Mouse (Mus musculus) spleen, adult 2 months (tissue): Measurements from ENCODE around the gene Arhgap8. TPM values are rescaled to one million over a fixed set of nuclear protein-coding genes. Genes with fewer than 3 reads are reported as not detected.
"Not testable (repeated sequence)": the region's sequence is repeated elsewhere in the genome, so short reads cannot be mapped to it uniquely, and the experiment has no call there.

Experiments
- DNase-seq, 2 experiments: peaks; one replicate each; pipeline versions ENCODE4 v3.0.0 to v3.0.0-alpha.2; 2012 to 2021; ENCODE audit warnings: low spot score in 2 of 2, low read depth in 1 of 2
- H3K27ac ChIP-seq: fragments of 200-500 bp; 2 replicates; pipeline ENCODE4 v1.5.1; 2012; ENCODE audit warnings: low read length, inconsistent platforms; ENCODE audit not compliant: insufficient read depth
- H3K27me3 ChIP-seq: fragments of 200-500 bp; 2 replicates; pipeline ENCODE4 v1.6.1; 2012; ENCODE audit warnings: mild to moderate bottlenecking, moderate library complexity, low read length, inconsistent platforms; ENCODE audit not compliant: control insufficient read depth, insufficient read depth
- H3K36me3 ChIP-seq: fragments of 200-500 bp; 2 replicates; pipeline ENCODE4 v1.6.1; 2012; ENCODE audit warnings: mild to moderate bottlenecking, low read length, inconsistent platforms; ENCODE audit not compliant: control insufficient read depth, insufficient read depth
- H3K4me1 ChIP-seq: fragments of 200-500 bp; 2 replicates; pipeline ENCODE4 v1.6.1; 2011; ENCODE audit warnings: inconsistent platforms; ENCODE audit not compliant: control insufficient read depth, insufficient read depth, insufficient read length
- H3K4me3 ChIP-seq: fragments of 200-500 bp; 2 replicates; pipeline ENCODE4 v1.5.1; 2011; ENCODE audit warnings: mild to moderate bottlenecking, inconsistent platforms; ENCODE audit not compliant: insufficient read depth, insufficient read length; ENCODE audit errors: extremely low read depth
- CTCF ChIP-seq: fragments of 200-500 bp; IDR thresholded peaks from 2 replicates; pipeline ENCODE4 v1.5.1; 2011; ENCODE audit warnings: mild to moderate bottlenecking, inconsistent platforms; ENCODE audit not compliant: insufficient read depth, insufficient read length, insufficient replicate concordance; ENCODE audit errors: extremely low read depth
- POLR2A ChIP-seq: fragments of 200-500 bp; IDR thresholded peaks from 2 replicates; pipeline ENCODE4 v1.6.1; 2011; ENCODE audit warnings: low read depth, low read length, inconsistent platforms
- WGBS: fragments of 180-500 bp; shearing (Covaris S2); methylation state at CpG from one replicate; pipeline ENCODE4 v1.1.7; 2018; 5-methylcytosine and 5-hydroxymethylcytosine counted together
- polyA plus RNA-seq: library from polyadenylated mRNA; depleted of rRNA; stranded (reverse); fragments of >200 nt; gene quantifications from 2 replicates; pipeline ENCODE4 v1.2.3, GENCODE M21; 2012

The Arhgap8 gene
- polyA plus RNA-seq, 1 experiment = 0.72 TPM

DNA sequence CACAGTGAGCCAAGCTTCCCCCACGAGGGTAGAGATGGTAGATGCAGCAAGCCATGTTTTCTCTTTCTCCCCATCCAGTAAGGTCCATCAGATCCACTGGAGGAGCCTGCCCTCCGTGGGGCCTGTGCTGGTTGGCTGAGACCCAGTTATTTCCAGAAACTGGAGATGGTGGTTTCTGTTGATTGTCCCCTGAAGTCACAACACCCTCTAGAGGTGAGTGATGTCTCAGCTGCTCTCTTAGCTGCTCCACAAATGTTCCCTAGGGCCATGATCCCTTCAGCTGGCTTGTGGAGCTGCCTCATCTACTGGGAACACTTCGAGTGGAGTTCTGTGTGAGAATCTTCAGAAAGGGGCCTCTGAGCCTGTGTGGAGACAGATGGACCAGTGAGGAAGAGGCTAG is 1.1 kb upstream of the Arhgap8 start:
- Histone ChIP-seq H3K4me1 (peaks cover 8% of the 10 kb centered on the region), H3K27ac (no peak overlapping the region), H3K36me3 (no peaks in the 10 kb centered on the region), H3K4me3 (no peak overlapping the region), H3K27me3 (peaks cover 5% of the 10 kb centered on the region)
- no peak for DNase-seq
- 66% methylated on average over 3 of the region's 3 CpGs for WGBS
- TF ChIP-seq CTCF = no peak
- TF ChIP-seq POLR2A = no peak

DNA sequence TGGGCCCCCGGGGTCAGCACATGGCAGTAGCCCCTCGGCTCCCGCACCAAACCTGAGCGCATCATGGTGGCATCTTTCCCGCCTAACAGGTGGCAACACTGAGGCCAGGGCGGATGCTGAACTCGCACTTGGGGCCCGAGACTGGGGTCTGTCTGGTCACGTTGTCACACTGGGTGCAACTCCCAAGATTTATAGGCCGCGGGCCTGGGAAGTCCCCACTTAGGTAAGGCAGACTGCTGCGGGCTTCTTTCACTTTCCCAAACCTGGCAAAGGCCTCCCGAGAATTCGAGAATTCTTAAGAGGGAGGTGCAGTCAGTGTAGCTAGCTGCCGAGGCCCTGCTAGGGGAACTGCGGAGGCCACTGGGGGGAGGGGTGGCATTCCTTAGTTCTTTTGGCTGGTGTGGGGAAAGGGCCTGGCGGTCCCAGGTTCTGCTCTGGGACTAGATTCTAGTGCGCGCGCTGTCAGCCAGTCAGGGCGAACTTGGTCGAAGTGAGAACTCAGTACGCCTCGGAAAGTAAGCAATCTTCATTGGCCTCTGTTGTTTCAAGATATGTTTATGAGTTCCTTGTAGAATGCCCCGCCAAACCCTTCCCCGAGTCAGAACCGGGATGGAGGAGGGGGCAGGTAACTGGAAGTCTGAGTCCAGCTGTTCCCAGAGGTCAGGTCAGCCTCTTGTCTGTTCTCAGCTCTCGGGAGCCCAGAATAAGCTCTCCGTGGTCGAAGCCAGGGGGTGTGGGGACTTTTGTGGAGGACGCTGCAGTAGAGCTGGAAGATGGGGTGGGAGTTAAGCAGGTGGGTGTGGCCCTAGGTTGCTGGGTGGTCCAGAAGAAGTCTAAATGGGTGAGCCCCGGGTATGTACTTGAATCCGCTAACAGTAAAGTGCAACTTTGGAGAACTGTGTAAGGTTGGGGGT is 696 bp downstream of the Arhgap8 start:
- TF ChIP-seq POLR2A = no peak
- TF ChIP-seq CTCF = no peak

DNA sequence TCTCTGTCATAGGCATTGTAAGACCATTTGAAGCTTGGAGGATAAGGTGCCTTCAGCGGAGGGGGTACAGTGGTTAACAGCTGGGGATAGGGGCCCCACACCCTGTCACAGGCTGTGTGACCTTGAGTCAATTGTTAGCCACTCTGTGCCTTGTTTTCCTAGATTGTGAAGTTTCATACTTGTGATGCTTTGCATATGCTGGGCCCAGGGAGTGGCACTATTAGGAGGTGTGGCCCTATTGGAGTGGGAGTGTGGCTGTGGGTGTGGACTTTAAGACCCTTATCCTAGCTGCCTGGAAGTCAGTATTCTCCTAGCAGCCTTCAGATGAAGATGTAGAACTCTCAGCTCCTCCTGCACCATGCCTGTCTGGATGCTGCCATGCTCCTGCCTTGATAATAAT is 3.8 kb downstream of the Arhgap8 start:
- DNase-seq, H3K4me3 ChIP-seq, H3K4me1 ChIP-seq, H3K27me3 ChIP-seq, H3K36me3 ChIP-seq, H3K27ac ChIP-seq: not testable (repeated sequence)
- 85% methylated on average over 1 of the region's 1 CpGs for WGBS

More for the DNA sequence above, 696 bp downstream of the Arhgap8 start:
- peak overlapping the region; percentile 37; the same call in 1 of the 2 replicates for H3K4me3 ChIP-seq
- no peak for DNase-seq
- H3K27ac ChIP-seq = no peak overlapping the region
- peaks cover 8% of the 10 kb centered on the region for H3K4me1 ChIP-seq
- peaks cover 4% of the 10 kb centered on the region; the same call in 1 of the 2 replicates for H3K27me3 ChIP-seq
- 10% methylated on average over 33 of the region's 33 CpGs for WGBS
- no peaks in the 10 kb centered on the region for H3K36me3 ChIP-seq

DNA sequence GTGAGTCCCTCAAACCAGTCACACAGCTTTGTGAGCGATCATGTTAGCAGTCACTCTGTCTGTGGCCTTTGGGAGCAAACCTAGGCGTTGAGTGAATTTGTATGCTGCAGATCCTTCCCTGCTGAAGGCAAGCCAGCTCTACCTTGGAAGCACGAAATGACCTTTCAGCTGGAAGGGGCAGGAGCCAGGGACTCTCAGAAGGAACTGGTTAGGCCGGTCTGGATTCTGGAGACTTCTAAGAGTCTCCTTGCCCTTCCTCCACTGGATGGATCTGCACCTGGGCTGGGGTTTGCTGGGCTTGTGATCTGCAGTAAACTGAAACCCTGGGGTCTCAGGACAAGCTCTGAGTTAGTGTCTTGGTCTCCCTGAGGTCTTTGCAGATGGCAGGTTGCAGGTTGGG is 4.3 kb downstream of the Arhgap8 start:
- TF ChIP-seq POLR2A = no peak
- TF ChIP-seq CTCF = no peak
- Histone ChIP-seq H3K36me3 (no peaks in the 10 kb centered on the region), H3K4me3 (no peak overlapping the region), H3K27ac (no peak overlapping the region), H3K27me3 (peaks cover 4% of the 10 kb centered on the region; the same call in 1 of the 2 replicates), H3K4me1 (peaks cover 8% of the 10 kb centered on the region)
- WGBS = 78% methylated on average over 4 of the region's 4 CpGs
- no peak for DNase-seq

DNA sequence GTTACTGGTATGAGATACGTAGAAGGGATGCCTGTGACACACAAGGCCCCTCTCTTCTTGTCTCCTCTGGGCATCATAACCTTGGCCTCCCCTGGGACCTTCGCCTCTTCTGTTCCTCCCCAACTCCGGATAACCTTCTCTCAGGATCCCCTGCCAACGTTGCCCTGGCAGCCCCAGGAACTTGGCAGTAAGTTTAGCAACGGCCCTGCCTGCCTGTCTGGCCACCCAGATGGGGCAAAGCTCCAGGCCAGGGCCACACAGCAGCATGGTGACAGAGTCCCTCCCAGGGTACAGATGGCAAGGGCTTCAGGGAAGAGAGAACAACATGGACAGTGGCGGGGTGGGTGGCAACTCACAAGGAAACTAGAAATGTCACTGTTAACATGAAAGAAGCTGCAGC is 9.8 kb downstream of the Arhgap8 start:
- WGBS = 91% methylated on average over 6 of the region's 6 CpGs
- TF ChIP-seq POLR2A = no peak
- no peak for TF ChIP-seq CTCF

DNA sequence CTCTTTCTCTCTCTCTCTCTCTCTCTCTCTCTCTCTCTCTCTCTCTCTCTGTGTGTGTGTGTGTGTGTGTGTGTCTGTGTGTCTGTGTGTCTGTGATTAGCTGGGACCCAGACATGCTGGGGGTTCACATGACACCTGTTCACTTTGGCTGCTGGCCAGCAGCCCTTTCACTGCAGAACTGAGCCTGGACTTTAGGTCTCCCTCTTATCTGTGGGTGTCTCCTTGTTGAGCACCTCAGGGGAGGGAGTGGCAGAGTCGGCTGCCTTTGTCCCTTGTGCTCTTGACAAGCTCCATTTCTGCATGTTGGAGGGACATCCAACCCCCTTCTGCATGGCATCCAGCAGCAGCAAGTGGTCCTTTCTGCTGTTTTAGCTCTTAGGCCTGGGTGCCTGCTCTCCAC is 11.0 kb downstream of the Arhgap8 start:
- Histone ChIP-seq H3K4me1 (no peaks in the 10 kb centered on the region), H3K27me3 (no peaks in the 10 kb centered on the region), H3K27ac (no peak overlapping the region), H3K36me3 (no peaks in the 10 kb centered on the region), H3K4me3 (no peak overlapping the region)
- TF ChIP-seq CTCF (no peak), POLR2A (no peak)
- DNase-seq = no peak
- WGBS = 41% methylated on average over 1 of the region's 1 CpGs

More for the DNA sequence above, 9.8 kb downstream of the Arhgap8 start:
- no peak for DNase-seq
- Histone ChIP-seq H3K27ac (no peak overlapping the region), H3K4me3 (no peak overlapping the region), H3K4me1 (no peaks in the 10 kb centered on the region), H3K27me3 (no peaks in the 10 kb centered on the region), H3K36me3 (no peaks in the 10 kb centered on the region)
